Mouse (Mus musculus) ES-Bruce4 (cell line): ENCODE results near the gene Wdr90.

Source experiments
- CTCF ChIP-seq: IDR thresholded peaks from one replicate; pipeline ENCODE4 v1.8.1; 2011; ENCODE audit warnings: low read depth, low read length
- POLR2A ChIP-seq: IDR thresholded peaks from one replicate; pipeline ENCODE4 v1.8.1; 2011; ENCODE audit warnings: low read length; ENCODE audit not compliant: insufficient read depth

DNA sequence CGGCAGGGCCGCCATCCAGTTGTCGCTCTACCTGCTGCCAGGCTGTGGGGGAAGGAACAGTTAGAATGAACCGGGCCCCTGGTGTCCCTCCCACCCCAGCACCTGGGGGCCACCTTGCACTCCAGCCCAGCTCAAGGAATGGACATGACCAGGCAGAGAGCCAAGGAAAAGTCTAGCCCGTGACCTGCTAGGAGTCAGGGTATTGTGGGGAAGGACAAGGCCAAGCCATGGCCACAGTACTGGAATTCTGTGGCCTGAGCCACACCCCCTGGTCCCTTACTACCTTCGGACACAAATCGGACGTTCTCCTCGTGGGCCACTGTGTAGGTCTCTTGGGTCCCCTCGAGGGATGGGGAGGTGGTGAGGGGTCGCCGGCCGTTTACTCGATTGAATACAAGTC lies 3.0 kb upstream of the Wdr90 start:
- TF ChIP-seq CTCF: no peak
- TF ChIP-seq POLR2A: no peak
